Mouse (Mus musculus) ES-CJ7 (cell line): ENCODE measurements at regions not wholly inside any gene's neighbourhood (a gene's known extent, or its start where the extent isn't known, plus 50 kb on each side); places are given as distances from the start of the nearest gene placed in this dataset.

ENCODE experiments used
- DNase-seq: peaks from one replicate; pipeline ENCODE4 v3.0.0; 2011; ENCODE audit warnings: low read depth, low spot score

DNA sequence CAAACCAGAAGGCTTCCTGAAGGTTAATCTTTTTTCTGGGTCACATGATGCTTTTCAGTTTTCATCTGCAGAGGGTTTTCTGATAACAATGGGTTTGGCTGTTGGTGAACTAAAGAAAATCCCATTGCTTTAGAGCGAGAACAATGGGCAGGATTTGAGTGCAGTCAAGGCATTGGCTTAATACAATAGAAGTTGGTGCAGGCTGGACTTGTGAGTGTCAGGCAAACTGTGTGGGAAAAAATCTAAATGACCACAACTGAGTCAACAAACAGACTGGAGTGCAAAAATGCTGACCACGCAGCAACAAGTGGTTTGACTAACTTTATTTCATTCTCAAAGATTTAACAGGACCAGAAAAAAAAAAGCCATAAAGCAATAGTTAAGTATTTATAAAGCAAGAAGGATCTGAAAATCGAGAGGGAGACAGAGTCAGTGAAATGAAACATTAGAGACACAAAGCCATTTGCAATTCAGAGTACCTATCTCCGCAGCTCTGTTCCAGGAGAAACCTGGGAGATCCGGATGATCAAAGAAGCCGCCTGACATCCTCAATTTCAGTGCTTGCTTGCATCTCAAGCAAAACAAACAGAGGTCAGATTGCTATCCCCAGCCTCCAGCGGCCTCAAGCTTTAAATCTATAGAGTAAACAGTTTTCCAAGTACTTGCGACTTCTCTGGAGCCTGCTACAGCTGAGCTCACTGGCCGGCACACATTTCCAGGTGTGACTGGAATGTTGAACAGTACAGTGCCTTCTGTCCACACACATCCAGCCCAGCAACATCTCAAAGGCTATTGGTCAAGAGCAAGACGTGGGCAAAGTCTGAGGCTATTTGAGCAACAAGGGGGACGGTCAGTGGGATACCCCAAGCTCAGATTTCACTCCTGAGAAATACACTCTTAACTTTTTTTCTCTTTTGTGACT lies 229.5 kb upstream of the Arglu1 start:
- DNase-seq = peak; percentile 57

DNA sequence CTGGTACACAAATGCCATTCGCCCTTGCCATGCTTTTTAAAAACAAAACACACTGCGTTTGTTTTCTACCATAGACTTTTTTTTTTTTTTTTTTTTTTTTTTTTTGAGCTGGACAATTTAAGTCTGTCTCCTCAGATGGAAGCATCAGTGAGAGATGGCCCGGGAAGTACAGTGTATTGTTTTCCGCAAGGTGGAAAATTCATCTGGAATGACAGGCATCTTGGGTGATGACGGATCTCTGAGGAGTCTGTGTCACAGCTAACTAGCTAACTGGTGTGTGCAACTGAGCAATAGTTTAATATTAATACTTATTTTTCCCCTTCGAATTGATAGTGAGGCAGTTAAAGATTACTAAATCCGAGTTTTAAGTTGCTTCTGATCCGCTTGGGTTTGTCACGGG lies 228.7 kb upstream of the Arglu1 start:
- no peak for DNase-seq

DNA sequence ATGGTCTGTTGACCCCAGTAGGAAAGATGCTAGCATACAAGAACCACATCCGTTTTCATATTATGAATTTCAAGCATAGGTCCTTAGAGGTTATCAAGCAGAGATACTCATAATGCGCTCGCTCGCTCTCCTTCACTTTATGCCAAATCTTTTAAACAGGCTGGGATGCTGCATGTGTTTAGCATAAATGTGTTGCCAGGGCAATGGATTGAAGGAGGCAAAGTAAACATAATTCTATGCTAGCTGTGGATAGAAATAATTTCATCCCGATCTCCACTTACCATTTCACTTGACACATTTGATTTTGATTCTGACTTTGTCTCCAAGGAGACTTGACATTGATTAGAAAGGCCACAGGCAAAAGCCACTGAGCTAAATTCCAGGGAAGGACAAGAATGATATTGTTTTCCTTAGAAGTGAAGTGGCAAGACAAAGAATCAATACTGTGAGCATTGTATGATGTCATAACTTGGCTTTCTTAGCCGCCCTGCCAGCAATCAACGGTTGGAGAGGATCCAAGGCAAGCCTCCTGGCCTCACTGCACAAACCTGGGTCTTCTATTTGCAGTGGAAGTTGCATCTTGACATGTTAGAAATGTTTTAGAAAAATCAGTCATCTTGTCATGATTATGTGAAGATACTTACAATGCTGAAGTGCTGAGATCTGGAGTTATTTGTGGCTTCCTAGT lies 217.3 kb upstream of the Arglu1 start:
- DNase-seq = no peak

DNA sequence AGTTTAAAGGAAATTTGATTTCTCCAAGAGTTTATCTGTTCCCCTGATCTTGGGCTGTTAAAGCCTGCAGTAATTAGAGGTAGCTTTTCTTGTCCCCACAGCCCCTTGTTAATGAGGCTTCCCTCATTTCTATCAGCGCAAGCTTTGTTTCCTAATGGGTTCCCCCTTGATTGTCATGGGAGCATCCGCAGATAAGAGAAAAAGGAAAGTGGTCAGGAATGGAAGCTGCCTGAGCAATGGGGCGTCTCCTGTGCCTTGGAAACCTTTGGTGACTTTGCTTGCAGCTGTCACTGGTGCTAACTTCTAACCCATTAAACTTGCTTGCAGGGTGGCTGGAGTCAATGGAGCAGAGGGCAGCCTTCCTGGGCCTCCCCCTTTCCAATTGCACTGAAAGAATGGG lies 202.7 kb upstream of the Arglu1 start:
- DNase-seq = no peak

DNA sequence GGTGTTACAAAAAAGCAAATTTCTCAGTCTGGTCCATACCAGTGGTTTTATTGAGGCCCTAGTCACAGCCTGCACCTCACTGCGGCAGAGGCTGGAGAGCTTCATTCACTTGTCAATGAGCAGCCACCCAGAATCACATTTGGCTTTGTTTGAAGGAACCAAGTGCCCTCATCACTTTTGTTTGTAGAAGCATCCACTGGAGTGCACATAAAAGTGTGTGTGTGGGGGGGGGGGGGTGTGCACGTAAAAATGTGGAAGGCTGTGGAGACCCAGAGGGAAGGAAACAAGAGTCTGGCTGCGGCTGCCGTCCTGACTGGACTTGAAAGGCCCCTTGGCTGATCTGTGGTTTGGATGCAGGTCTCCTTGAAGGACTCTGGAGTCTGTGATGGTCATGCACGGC lies 187.0 kb upstream of the Arglu1 start:
- no peak for DNase-seq

DNA sequence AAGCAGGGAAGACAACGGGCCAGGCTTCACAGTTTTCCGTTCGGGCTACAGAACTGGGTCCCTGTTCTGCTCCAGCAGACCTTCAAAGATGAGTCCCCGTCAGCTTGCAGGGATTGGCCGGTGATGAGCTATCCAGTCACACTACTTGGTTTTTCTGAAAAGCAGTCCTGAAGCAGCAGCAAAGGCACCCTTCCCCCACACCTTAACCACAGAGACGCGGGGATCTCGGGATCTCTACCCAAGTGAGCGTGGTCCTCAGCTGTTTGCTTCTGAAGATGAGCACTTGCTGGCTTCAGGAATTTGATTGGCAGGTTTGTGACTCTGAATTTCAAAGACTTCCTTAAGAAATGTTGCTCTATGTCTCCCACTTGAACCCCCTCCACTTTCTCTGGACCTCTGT lies 186.6 kb upstream of the Arglu1 start:
- no peak for DNase-seq

DNA sequence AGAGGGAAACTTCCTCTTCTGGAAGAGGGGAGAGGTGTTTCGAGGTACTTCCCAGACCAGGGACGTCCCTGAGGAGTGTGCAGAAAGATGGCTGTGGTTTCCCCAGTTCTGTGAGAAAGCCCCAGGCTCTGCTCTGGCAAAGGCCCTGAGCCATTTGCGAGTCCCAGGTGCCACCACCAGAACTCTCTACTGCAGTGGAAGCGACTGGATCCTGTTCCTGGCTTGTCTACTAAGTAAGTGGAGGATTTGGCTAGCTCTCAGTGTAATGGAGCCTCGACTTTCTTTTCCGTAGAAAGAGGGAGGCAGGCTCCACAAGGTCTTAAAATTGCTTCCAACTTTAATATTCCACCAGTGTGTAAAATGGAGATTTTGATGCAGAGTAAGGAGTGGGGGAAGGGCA lies 186.1 kb upstream of the Arglu1 start:
- DNase-seq = no peak

DNA sequence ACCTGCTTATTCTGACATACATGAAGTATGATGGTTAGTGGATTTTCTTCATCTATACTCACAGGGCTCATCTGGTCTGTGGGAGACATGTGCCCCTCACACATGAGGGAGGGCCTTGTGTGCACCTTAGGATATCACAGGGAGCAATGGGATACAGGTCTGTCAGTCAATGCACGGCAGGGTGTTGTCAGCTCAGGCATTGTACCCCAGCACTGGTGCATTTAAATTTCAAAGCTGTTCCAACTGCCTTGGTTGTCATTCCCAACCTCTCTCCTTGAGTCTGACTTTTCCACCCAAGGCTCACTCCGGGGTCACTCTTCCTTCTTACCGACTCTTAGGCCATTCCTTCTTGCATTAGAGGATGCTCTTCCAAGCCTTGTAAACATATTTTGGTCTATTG lies 181.6 kb upstream of the Arglu1 start:
- DNase-seq = peak; percentile 85

DNA sequence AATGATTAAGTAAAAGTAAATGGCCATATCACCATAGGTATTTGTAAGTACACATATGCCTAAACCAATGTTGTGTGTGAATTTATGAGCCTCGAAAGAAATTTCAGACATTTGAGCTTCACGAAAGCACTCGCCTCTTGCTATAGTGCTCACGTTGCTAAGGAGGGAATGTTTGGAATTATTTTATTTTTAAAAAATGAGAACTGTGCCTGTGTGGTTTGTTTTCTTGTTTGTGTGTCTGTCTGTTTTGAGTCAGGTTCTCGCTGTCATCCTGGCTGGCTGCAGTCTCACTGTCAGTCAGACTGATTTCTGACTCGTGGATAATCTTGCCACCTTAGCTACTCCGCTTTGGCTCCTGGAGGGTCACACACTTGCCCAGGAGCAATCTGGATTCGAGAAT lies 180.7 kb upstream of the Arglu1 start:
- DNase-seq = no peak

DNA sequence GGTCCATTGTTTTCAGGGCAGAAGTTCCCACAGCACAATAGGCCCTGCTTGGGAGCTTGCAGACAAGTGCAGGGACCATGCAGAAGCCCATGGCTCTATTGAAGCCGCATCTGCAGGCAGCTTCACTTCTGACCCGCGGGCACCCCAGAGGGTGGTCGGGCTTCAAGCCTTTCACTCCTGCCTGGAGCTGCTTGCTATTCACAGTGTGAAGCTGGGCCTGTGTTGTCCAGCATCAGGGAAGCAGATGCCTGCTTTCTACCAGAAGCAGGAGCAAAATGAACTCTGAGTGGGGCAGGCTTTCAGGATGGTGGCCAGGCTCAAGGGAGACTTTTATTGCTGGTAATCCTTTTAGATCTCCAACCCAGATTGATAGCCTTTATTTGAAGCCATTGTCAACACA lies 180.2 kb upstream of the Arglu1 start:
- no peak for DNase-seq

DNA sequence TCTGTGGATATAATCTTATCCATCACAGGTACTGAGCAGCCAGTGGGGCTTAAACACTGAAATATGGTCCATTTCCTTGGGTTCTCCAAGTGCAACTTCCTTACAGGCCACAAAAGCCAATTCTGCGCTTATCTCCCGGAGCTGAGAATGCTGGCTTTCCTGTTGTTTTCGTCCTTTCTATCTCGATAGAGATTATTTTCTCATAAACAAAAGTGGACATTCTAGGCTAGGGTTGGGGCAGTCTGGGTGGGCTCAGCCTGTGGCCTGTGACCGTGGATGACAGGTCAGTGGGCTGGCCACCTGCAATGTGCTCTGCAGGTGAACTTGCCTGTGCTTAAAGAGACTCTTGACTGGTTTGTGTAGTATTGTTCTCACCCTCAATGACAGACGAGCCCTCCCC lies 179.0 kb upstream of the Arglu1 start:
- no peak for DNase-seq

DNA sequence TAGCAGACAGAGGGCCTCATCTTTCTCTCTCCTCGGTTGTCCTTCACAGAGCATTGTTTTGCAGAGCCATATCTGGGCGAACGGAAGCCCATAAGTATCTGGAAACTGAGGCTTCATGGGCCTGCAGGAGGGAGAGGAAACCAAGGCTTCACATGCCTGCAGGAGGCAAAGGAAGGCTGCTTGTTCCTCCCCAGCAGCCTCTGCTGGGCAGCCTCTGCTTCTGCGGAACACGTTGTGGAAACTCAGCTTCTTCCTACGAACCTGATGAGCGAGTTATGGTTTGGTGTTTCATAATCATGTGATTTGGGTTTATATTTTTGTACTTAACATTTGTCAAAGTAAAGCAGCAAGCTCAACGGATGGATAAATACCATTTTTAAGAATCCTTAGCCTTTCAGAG lies 177.6 kb upstream of the Arglu1 start:
- no peak for DNase-seq

DNA sequence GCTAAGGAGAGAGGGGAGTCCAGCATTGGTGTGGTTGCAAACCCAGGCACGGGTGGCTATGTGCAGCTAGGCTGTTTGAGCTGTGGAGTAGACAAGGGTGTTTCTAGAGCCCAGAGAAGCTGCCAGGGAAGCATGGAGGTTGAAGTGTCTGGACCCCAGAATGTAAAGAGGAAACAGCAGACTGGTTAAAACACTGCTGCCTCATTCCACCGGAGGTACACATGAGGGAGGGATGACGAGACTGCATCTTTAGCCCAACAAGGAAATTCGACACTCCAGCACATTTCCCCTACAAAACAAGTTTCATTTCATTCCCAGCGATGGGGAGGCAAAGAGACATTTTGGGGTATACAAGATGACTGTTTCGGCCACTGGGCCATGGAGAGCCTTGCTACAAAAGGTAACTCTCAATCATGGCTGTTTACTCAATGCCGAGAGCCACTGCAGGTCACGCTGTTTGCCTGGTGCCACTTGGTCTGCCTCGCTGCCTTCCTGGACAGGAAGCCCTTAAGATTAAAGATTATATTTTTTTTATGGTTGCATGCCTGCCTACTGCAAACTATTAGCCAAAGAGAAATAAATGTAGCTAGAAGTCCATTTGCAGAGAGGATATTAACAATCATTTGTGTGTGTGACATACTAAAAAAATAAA lies 176.9 kb upstream of the Arglu1 start:
- no peak for DNase-seq

DNA sequence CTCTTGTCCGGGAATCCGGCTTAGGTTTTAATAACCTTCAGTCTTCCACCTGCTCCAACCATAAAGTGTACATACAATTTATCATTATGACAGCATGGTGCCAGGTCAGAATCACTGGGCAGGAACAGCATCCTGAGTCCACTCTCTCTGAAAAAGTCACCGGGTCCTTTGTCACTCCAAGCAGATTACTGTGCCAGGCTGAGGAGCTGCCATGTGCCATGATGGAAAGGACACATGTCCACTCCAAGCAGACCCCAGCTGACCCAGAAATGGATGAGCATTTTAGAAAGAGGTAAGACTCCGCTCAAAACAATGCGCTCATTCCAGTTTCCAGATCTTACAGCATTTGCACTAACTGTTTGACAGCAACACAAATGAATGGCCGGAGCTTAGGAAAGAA lies 172.4 kb upstream of the Arglu1 start:
- DNase-seq = no peak

DNA sequence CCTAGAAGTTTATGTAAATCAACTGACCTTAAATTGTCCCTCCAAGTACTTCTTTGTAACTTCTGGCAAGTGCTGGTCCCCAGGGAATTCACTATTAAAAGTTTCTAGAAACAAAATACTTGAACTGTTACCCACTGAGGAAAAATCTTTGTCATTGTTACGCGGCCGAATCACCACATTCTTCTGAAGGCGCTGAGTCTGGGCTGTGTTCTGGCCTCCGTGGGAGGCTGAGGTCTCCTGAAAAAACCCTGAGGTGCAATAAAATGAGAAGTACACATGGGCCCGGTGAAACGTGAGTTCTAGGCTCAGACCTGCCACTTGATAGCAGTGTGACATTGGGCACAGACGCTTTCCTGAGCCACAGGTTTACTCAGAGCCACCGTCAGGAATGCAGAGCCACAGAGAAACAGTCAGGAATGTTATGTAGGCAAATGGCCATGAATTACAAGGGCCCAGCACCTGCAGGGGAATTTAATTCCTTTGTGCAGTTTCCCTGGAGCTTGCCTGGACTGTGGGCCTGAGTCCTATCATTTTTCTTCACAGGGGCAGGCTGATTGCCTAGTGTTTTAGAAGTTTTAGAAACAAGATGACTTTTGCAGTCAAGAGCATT lies 171.1 kb upstream of the Arglu1 start:
- peak; percentile 32 for DNase-seq

DNA sequence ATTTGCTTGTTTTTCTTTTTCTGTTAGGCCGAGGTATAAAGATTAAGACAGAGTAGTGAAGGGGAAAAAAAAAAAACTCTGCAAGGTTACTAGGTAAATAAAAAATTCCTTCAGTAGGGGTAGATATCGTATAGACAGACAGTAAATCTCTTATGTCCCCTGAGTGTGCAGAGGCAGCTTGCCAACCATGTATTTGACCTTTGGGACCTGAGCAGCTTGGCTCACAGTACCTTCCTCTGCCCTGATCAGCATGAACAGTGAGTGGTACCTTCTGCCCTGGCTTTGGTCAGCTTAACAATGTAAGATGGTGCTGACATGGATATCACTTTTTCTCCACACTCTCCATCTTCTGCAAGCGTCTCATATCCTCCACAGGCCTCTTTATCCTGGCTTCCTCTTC lies 168.3 kb upstream of the Arglu1 start:
- no peak for DNase-seq

DNA sequence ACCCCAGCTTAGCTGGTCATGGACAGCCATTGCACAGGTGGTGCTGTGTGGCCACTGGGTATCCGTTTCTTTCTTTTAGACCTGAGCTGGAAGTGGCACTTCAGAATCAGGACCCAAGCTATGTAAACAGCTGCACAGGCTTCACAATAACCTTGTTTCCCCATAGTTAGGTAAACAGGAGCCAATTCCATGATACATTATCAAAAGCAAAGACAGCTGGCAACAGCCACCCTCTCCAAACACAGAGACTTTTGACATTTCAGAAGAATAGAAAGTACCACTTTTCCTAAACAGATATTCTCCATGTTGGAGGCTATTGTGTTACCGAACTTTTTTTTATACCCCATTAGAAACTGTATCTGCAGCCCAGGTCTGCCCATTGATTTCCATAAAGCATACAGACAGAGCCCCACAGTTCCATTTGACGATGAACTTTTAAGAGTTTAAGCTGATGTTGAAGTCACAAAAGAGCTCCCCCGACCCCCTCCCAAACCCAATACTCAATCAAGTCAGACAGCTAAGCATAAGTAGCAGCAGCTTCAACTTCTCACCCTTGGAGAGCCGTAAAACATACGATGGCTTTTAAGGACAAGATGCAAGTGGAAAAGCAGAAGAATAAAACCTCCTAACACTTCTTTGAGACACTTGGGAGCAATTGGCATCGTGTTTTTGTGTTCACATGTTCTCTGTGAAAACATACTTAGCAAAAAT lies 162.5 kb upstream of the Arglu1 start:
- DNase-seq = no peak

DNA sequence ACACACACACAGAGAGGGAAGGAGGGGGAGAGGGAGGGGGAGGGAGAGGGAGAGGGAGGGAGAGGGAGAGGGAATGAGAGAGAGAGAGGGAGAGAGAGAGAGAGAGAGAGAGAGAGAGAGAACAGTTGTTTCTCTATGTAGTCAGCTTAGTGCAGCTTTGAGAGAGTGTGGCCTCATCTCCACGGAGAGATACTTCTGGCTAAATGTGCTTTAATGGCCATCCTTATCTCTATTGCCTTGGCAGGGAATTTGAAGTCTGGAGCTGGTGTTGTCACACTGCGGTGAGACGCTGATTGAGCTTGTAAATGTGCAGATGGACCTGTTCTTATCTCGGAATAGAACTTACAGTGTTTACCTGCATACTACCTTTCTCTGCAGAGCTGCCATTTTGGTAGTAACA lies 160.9 kb upstream of the Arglu1 start:
- DNase-seq = no peak

DNA sequence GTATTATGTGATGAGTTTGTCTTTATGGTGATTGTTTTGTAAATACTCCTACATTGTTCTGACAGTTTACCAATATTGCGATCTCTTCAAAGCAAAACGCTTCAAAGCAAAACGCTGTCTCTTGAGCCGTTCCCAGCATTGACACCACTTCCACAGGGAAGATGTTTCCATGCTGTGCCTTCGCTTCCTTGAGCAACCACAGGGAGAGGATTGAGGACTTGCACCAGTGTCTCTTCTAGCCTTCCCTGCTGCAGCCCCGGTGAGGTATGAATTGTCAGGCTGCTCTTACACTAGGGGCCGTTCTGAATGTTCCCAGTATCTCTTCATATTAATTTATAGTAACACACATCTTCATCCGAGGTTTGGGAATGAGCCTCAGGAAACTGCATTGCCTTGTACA lies 160.4 kb upstream of the Arglu1 start:
- no peak for DNase-seq

DNA sequence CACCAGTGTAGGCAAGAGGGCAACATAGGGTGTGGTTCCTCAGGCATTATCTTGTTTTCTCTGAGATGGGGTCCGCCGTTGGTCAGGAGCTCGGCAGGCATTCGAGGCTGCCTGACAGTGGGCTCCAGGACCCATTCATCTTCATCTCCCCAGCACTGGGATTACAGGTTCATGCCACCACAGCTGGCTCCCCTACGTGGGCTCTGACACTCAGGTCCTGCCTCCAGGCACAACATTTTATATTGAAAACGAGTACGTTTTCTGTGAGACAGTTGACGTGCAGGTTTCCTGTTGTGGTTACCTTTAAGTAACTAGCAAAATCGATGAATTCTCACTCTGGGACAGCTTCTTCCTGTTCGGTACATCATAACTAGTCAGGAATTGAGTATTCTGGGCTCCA lies 157.3 kb upstream of the Arglu1 start:
- DNase-seq = no peak

DNA sequence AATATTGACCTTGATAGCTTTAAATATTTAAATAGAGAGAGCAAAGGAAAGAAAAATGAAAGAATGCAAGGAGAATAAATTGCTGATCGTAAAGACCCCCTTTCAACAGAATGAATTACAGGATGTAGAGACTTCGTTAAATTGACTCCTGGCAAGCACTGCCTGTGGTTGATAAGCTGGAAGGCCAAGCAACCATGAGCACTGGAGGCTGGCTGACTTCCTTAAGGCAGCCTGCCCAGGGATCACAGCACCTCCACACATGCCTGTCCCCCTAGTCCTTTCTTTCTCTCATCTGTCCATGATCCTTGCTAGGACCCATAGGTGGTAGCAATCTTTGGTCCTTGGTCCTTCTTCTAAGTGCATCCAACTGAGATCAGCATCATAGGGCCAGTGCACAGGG lies 152.0 kb upstream of the Arglu1 start:
- no peak for DNase-seq

DNA sequence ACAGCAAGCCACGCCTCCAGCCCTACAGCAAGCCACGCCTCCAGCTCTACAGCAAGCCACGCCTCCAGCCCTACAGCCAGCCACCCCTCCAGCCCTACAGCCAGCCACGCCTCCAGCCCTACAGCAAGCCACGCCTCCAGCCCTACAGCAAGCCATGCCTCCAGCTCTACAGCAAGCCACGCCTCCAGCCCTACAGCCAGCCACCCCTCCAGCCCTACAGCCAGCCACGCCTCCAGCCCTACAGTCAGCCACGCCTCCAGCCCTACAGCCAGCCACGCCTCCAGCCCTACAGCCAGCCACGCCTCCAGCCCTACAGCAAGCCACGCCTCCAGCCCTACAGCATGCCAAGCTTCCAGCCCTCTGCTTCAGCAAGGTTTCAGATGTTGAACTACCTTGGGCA lies 145.8 kb upstream of the Arglu1 start:
- DNase-seq = peak; percentile 87
